Mouse (Mus musculus): Measurements from ENCODE around the gene Fbxl22. TPM values are rescaled to one million over a fixed set of nuclear protein-coding genes. Genes with fewer than 3 reads are reported as not detected.

Gene Fbxl22
- polyA plus RNA-seq (2015; fragmentation: Nextera tagmentation; extraction: Ambion mirVana), result 0.89 and 1.2 TPM in 2 replicates

GRCm38 (mm10) chr9:66514256-66514770 is at the start of gene Fbxl22:
Gene Fbxl22 (minus strand): TSS chr9:66514593.
- H3K9ac ChIP-seq (ENCODE audit: low read depth, low read length), result peak within 1 kb of the TSS; percentile 33; the same call in 1 of the 2 replicates
- no peak within 1 kb of the TSS; the same call in 1 of the 2 replicates for H3K27ac ChIP-seq (ENCODE audit: low read depth, low read length)
- ATAC-seq, result no peak
- H3K9me3 ChIP-seq (ENCODE audit: control insufficient read depth, low read length), result no peaks in the 10 kb centered on the region
- H3K27me3 ChIP-seq (replicated peaks; ENCODE audit: control insufficient read depth, insufficient read depth, low read length), result no peaks in the 10 kb centered on the region
- H3K36me3 ChIP-seq (ENCODE audit: control insufficient read depth, insufficient read depth, low read length), result peaks cover 11% of the 10 kb centered on the region
- no peak within 1 kb of the TSS for H3K4me2 ChIP-seq (ENCODE audit: low read length)
- 68% methylated on average over 17 of the region's 17 CpGs for WGBS
- H3K4me3 ChIP-seq (ENCODE audit: low read length), result no peak within 1 kb of the TSS
- peaks cover 20% of the 10 kb centered on the region for H3K4me1 ChIP-seq (ENCODE audit: control insufficient read depth, insufficient read depth, low read depth, low read length)

GRCm38 (mm10) chr9:66562215-66562614 is 47.8 kb upstream of the Fbxl22 start:
- Histone ChIP-seq H3K36me3 (ENCODE audit: control insufficient read depth, insufficient read depth, low read length) (no peaks in the 10 kb centered on the region), H3K27ac (ENCODE audit: low read depth, low read length) (no peak overlapping the region), H3K9ac (ENCODE audit: low read depth, low read length) (no peak overlapping the region), H3K9me3 (ENCODE audit: control insufficient read depth, low read length) (no peaks in the 10 kb centered on the region), H3K4me1 (ENCODE audit: control insufficient read depth, insufficient read depth, low read depth, low read length) (peaks cover 3% of the 10 kb centered on the region), H3K27me3 (replicated peaks; ENCODE audit: control insufficient read depth, insufficient read depth, low read length) (no peaks in the 10 kb centered on the region), H3K4me2 (ENCODE audit: low read length) (no peak overlapping the region), H3K4me3 (ENCODE audit: low read length) (no peak overlapping the region)
- ATAC-seq, result no peak
- WGBS, result 97% methylated on average over 1 of the region's 1 CpGs

GRCm38 (mm10) chr9:66561496-66561895 is 47.1 kb upstream of the Fbxl22 start:
- Histone ChIP-seq H3K36me3 (ENCODE audit: control insufficient read depth, insufficient read depth, low read length) (no peaks in the 10 kb centered on the region), H3K4me1 (ENCODE audit: control insufficient read depth, insufficient read depth, low read depth, low read length) (peaks cover 3% of the 10 kb centered on the region), H3K4me3 (ENCODE audit: low read length) (no peak overlapping the region), H3K9me3 (ENCODE audit: control insufficient read depth, low read length) (no peaks in the 10 kb centered on the region), H3K27me3 (replicated peaks; ENCODE audit: control insufficient read depth, insufficient read depth, low read length) (no peaks in the 10 kb centered on the region), H3K4me2 (ENCODE audit: low read length) (no peak overlapping the region), H3K9ac (ENCODE audit: low read depth, low read length) (no peak overlapping the region), H3K27ac (ENCODE audit: low read depth, low read length) (no peak overlapping the region)
- no peak for ATAC-seq
- 92% methylated on average over 2 of the region's 2 CpGs for whole genome bisulfite sequencing

- Histone ChIP-seq H3K36me3 (ENCODE audit: control insufficient read depth, insufficient read depth, low read length) (no peaks in the 10 kb centered on the region), H3K4me3 (ENCODE audit: low read length) (no peak overlapping the region), H3K27ac (ENCODE audit: low read depth, low read length) (no peak overlapping the region), H3K27me3 (replicated peaks; ENCODE audit: control insufficient read depth, insufficient read depth, low read length) (no peaks in the 10 kb centered on the region), H3K4me2 (ENCODE audit: low read length) (no peak overlapping the region), H3K9me3 (ENCODE audit: control insufficient read depth, low read length) (no peaks in the 10 kb centered on the region), H3K4me1 (ENCODE audit: control insufficient read depth, insufficient read depth, low read depth, low read length) (peaks cover 3% of the 10 kb centered on the region), H3K9ac (ENCODE audit: low read depth, low read length) (no peak overlapping the region)
- no peak for ATAC-seq
- 65% methylated on average over 1 of the region's 1 CpGs for WGBS
Measured at GRCm38 (mm10) chr9:66560728-66561127, 46.3 kb upstream of the Fbxl22 start.

- 0 out of 2 replicates have a peak overlapping the region, but pooled peaks have one; percentile 51 for H3K27ac ChIP-seq (ENCODE audit: low read depth, low read length)
- no peaks in the 10 kb centered on the region for H3K36me3 ChIP-seq (ENCODE audit: control insufficient read depth, insufficient read depth, low read length)
- no peak overlapping the region for H3K9ac ChIP-seq (ENCODE audit: low read depth, low read length)
- H3K4me2 ChIP-seq (ENCODE audit: low read length), result no peak overlapping the region
- H3K27me3 ChIP-seq (replicated peaks; ENCODE audit: control insufficient read depth, insufficient read depth, low read length), result no peaks in the 10 kb centered on the region
- peaks cover 3% of the 10 kb centered on the region for H3K4me1 ChIP-seq (ENCODE audit: control insufficient read depth, insufficient read depth, low read depth, low read length)
- WGBS, result 8% methylated on average over 2 of the region's 2 CpGs
- ATAC-seq, result peak; percentile 48; the same call in 1 of the 2 replicates
- no peak overlapping the region for H3K4me3 ChIP-seq (ENCODE audit: low read length)
- no peaks in the 10 kb centered on the region for H3K9me3 ChIP-seq (ENCODE audit: control insufficient read depth, low read length)
Measured at GRCm38 (mm10) chr9:66560295-66560694, 45.9 kb upstream of the Fbxl22 start.

- ATAC-seq, result no peak
- Histone ChIP-seq H3K4me3 (ENCODE audit: low read length) (no peak overlapping the region), H3K27ac (ENCODE audit: low read depth, low read length) (no peak overlapping the region), H3K4me1 (ENCODE audit: control insufficient read depth, insufficient read depth, low read depth, low read length) (peaks cover 3% of the 10 kb centered on the region), H3K36me3 (ENCODE audit: control insufficient read depth, insufficient read depth, low read length) (no peaks in the 10 kb centered on the region), H3K9ac (ENCODE audit: low read depth, low read length) (no peak overlapping the region), H3K9me3 (ENCODE audit: control insufficient read depth, low read length) (no peaks in the 10 kb centered on the region), H3K4me2 (ENCODE audit: low read length) (no peak overlapping the region), H3K27me3 (replicated peaks; ENCODE audit: control insufficient read depth, insufficient read depth, low read length) (no peaks in the 10 kb centered on the region)
- 94% methylated on average over 4 of the region's 4 CpGs for WGBS
Measured at GRCm38 (mm10) chr9:66558971-66559370, 44.6 kb upstream of the Fbxl22 start.

GRCm38 (mm10) chr9:66542785-66543184 is 28.4 kb upstream of the Fbxl22 start:
- Histone ChIP-seq H3K36me3 (ENCODE audit: control insufficient read depth, insufficient read depth, low read length) (peaks cover 11% of the 10 kb centered on the region), H3K4me3 (ENCODE audit: low read length) (no peak overlapping the region)

GRCm38 (mm10) chr9:66521595-66521994 is 7.2 kb upstream of the Fbxl22 start:
- H3K4me2 ChIP-seq (ENCODE audit: low read length), result no peak overlapping the region
- 99% methylated on average over 3 of the region's 3 CpGs for WGBS
- no peaks in the 10 kb centered on the region for H3K9me3 ChIP-seq (ENCODE audit: control insufficient read depth, low read length)
- no peak for ATAC-seq
- H3K36me3 ChIP-seq (ENCODE audit: control insufficient read depth, insufficient read depth, low read length), result peaks cover 28% of the 10 kb centered on the region
- H3K27ac ChIP-seq (ENCODE audit: low read depth, low read length), result no peak overlapping the region
- no peak overlapping the region for H3K9ac ChIP-seq (ENCODE audit: low read depth, low read length)
- H3K4me3 ChIP-seq (ENCODE audit: low read length), result no peak overlapping the region
- no peaks in the 10 kb centered on the region for H3K27me3 ChIP-seq (replicated peaks; ENCODE audit: control insufficient read depth, insufficient read depth, low read length)
- no peaks in the 10 kb centered on the region for H3K4me1 ChIP-seq (ENCODE audit: control insufficient read depth, insufficient read depth, low read depth, low read length)

More at GRCm38 (mm10) chr9:66542785-66543184, 28.4 kb upstream of the Fbxl22 start:
- H3K9ac ChIP-seq (ENCODE audit: low read depth, low read length), result no peak overlapping the region
- H3K27ac ChIP-seq (ENCODE audit: low read depth, low read length), result no peak overlapping the region
- no peak overlapping the region for H3K4me2 ChIP-seq (ENCODE audit: low read length)
- WGBS, result 84% methylated on average over 4 of the region's 4 CpGs
- ATAC-seq, result no peak
- H3K4me1 ChIP-seq (ENCODE audit: control insufficient read depth, insufficient read depth, low read depth, low read length), result no peaks in the 10 kb centered on the region
- H3K9me3 ChIP-seq (ENCODE audit: control insufficient read depth, low read length), result no peaks in the 10 kb centered on the region
- no peaks in the 10 kb centered on the region for H3K27me3 ChIP-seq (replicated peaks; ENCODE audit: control insufficient read depth, insufficient read depth, low read length)

- H3K4me3 ChIP-seq (ENCODE audit: low read length), result no peak overlapping the region
- H3K9ac ChIP-seq (ENCODE audit: low read depth, low read length), result no peak overlapping the region
- H3K36me3 ChIP-seq (ENCODE audit: control insufficient read depth, insufficient read depth, low read length), result peaks cover 25% of the 10 kb centered on the region
- no peak for ATAC-seq
- 92% methylated on average over 4 of the region's 4 CpGs for WGBS
- H3K27me3 ChIP-seq (replicated peaks; ENCODE audit: control insufficient read depth, insufficient read depth, low read length), result no peaks in the 10 kb centered on the region
- H3K4me1 ChIP-seq (ENCODE audit: control insufficient read depth, insufficient read depth, low read depth, low read length), result no peaks in the 10 kb centered on the region
- no peak overlapping the region for H3K27ac ChIP-seq (ENCODE audit: low read depth, low read length)
- H3K9me3 ChIP-seq (ENCODE audit: control insufficient read depth, low read length), result no peaks in the 10 kb centered on the region
- no peak overlapping the region for H3K4me2 ChIP-seq (ENCODE audit: low read length)
Measured at GRCm38 (mm10) chr9:66520299-66520698, 5.9 kb upstream of the Fbxl22 start.

All from hindbrain, embryonic 16.5 days (tissue).